7 mouse cellular contexts compared by ENCODE assay signal in genomic region chr13:107888231-107888555, GRCm38 (mm10).
DNase-seq lines count a peak whose midpoint lies in the region; ATAC-seq and TF ChIP-seq lines count a peak whose summit lies in the region.

No protein-coding gene starts in this region.

- H3K27me3 ChIP-seq in testis, adult 2 months (ENCODE audit: control insufficient read depth, insufficient read depth, low read length) = no peaks in the 10 kb centered on the region; the same call in 1 of the 2 replicates
- H3K27me3 ChIP-seq in forebrain, embryonic 14.5 days (replicated peaks; ENCODE audit: control insufficient read depth, insufficient read depth, low read length) = no peaks in the 10 kb centered on the region
- peaks cover 77% of the 10 kb centered on the region for H3K27me3 ChIP-seq in liver, embryonic 12.5 days (replicated peaks)

- peak overlapping the region; percentile 68 for H3K4me2 ChIP-seq in forebrain, embryonic 14.5 days (ENCODE audit: low read length)
- peak overlapping the region; percentile 97 for H3K4me2 ChIP-seq in liver, embryonic 12.5 days

- no peak for DNase-seq in testis, postnatal 10 days (ENCODE audit: low spot score)
- DNase-seq in forebrain, embryonic 14.5 days (ENCODE audit: low spot score) = peak; percentile 64
- DNase-seq in yolk sac, embryonic 10.5 days (ENCODE audit: low spot score) = peak; percentile 26
- no peak for DNase-seq in gastrocnemius, adult 18-20 months (ENCODE audit: low spot score)
- no peak for DNase-seq in right cerebral cortex, postnatal 36 days (ENCODE audit: low spot score in 2 of 2)

- H3K27ac ChIP-seq in testis, adult 2 months (ENCODE audit: control insufficient read depth, insufficient read depth, low read depth, low read length) = peak overlapping the region; percentile 17; the same call in 1 of the 2 replicates
- H3K27ac ChIP-seq in forebrain, embryonic 14.5 days (ENCODE audit: low read depth, low read length) = peak overlapping the region; percentile 99
- H3K27ac ChIP-seq in liver, embryonic 12.5 days = no peak overlapping the region

- ATAC-seq in forebrain, embryonic 14.5 days = no peak
- no peak for ATAC-seq in liver, embryonic 12.5 days

- no peaks in the 10 kb centered on the region for H3K9me3 ChIP-seq in forebrain, embryonic 14.5 days (replicated peaks; ENCODE audit: control insufficient read depth, low read length)
- H3K9me3 ChIP-seq in liver, embryonic 12.5 days (replicated peaks) = no peaks in the 10 kb centered on the region

- no peaks in the 10 kb centered on the region for H3K36me3 ChIP-seq in testis, adult 2 months (ENCODE audit: control insufficient read depth, insufficient read depth, low read length)
- no peaks in the 10 kb centered on the region for H3K36me3 ChIP-seq in forebrain, embryonic 14.5 days (ENCODE audit: control insufficient read depth, insufficient read depth, low read length)
- H3K36me3 ChIP-seq in liver, embryonic 12.5 days = no peaks in the 10 kb centered on the region

- peaks cover 11% of the 10 kb centered on the region for H3K4me1 ChIP-seq in testis, adult 2 months (ENCODE audit: control insufficient read depth, insufficient read depth, low read length)
- H3K4me1 ChIP-seq in forebrain, embryonic 14.5 days (ENCODE audit: control insufficient read depth, insufficient read depth, low read length) = peaks cover 32% of the 10 kb centered on the region
- H3K4me1 ChIP-seq in liver, embryonic 12.5 days = peaks cover 45% of the 10 kb centered on the region

- TF ChIP-seq POLR2A in testis, adult 2 months (IDR thresholded peaks at IDR 0.05; ENCODE audit: control insufficient read depth, low read depth, low read length) = no peak

- peak overlapping the region; percentile 97 for H3K9ac ChIP-seq in forebrain, embryonic 14.5 days (ENCODE audit: low read length)
- H3K9ac ChIP-seq in liver, embryonic 12.5 days = peak overlapping the region; percentile 63

- no peak for TF ChIP-seq CTCF in testis, adult 2 months (IDR thresholded peaks at IDR 0.05; ENCODE audit: control insufficient read depth, insufficient read depth, insufficient replicate concordance, low read depth, low read length)

- 0% methylated on average over 9 of the region's 9 CpGs for WGBS in forebrain, embryonic 14.5 days
- under 1% methylated on average over 9 of the region's 9 CpGs for WGBS in liver, embryonic 12.5 days (ENCODE audit: insufficient replicate concordance)

- H3K4me3 ChIP-seq in testis, adult 2 months (ENCODE audit: control insufficient read depth, low read depth, low read length) = peak overlapping the region; percentile 99
- H3K4me3 ChIP-seq in forebrain, embryonic 14.5 days (ENCODE audit: low read depth, low read length) = peak overlapping the region; percentile 90
- H3K4me3 ChIP-seq in liver, embryonic 12.5 days = peak overlapping the region; percentile 68

Comparison
In these comparisons a context has a peak if more than half of its experiments do, and no peak if none do; other contexts are left out.
1. DNase-seq: peak in forebrain, embryonic 14.5 days (single experiment) and yolk sac, embryonic 10.5 days (single experiment); none in testis, postnatal 10 days (single experiment), gastrocnemius, adult 18-20 months (single experiment) and right cerebral cortex, postnatal 36 days (0 of 2).
2. Peak in every context shown above with its lines, with median percentiles within 50 percentile points of each other: H3K4me3 ChIP-seq.